Mouse (Mus musculus): ENCODE measurements at regions not wholly inside any gene's neighbourhood (a gene's known extent, or its start where the extent isn't known, plus 50 kb on each side); places are given as distances from the start of the nearest gene placed in this dataset.

DNA sequence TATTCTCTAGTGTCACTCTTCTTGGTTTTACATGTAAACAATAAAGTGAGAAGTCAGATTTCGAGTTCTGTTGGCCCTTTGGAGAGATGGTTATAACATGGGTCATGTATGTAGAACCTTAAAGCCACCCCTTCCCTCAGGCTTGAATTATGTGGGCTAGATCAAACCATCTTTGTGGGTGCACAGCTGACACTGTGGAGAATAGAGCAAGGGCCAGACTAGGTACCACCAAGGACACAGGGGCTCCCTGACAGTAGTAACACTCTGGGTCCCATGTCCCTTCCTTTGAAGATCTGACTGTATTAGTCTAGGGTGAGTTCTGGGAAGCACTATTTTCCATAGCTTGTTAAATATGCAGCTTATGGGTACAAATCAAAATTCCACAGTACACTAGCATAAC, 156.2 kb downstream of the Fam124b start:
- Histone ChIP-seq H3K9ac (no peak overlapping the region), H3K4me2 (no peak overlapping the region), H3K4me1 (peaks cover 3% of the 10 kb centered on the region; the same call in 1 of the 2 replicates), H3K4me3 (no peak overlapping the region), H3K9me3 (no peaks in the 10 kb centered on the region), H3K27ac (no peak overlapping the region; the same call in 1 of the 2 replicates), H3K36me3 (replicated peaks) (no peaks in the 10 kb centered on the region), H3K27me3 (replicated peaks) (no peaks in the 10 kb centered on the region)
- 69% methylated on average over 1 of the region's 1 CpGs for WGBS
- ATAC-seq (replicated peaks) = peak; percentile 58

GRCm38 (mm10) chr1:80061632-80062031, 156.6 kb downstream of the Fam124b start:
- WGBS = 61% methylated on average over 7 of the region's 7 CpGs
- ATAC-seq (replicated peaks) = peak; percentile 77
- Histone ChIP-seq H3K4me2 (no peak overlapping the region), H3K27ac (no peak overlapping the region; the same call in 1 of the 2 replicates), H3K9me3 (no peaks in the 10 kb centered on the region), H3K27me3 (replicated peaks) (no peaks in the 10 kb centered on the region), H3K4me3 (no peak overlapping the region), H3K4me1 (peaks cover 3% of the 10 kb centered on the region; the same call in 1 of the 2 replicates), H3K9ac (no peak overlapping the region), H3K36me3 (replicated peaks) (no peaks in the 10 kb centered on the region)

DNA sequence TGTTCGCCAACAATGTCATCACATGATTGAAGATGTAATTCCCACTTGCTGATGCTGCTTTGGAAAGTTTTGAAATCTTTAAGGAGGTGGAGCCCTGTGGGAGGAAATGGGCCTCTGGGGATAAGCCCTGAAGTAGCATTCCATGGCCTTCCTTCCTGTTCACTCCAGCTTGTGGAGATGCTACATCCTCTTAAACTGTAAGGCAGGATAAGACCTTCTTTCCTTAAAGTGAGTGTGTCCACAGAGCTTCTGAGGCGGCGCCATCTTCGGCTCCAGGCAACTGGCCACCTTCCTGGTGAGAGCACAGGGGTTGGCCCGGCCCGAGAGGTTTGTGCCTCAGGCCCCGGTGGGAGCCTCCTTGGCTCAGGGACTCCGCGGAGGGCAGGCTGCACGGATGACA, 173.1 kb downstream of the Fam124b start:
- Histone ChIP-seq H3K9ac (no peak overlapping the region), H3K9me3 (no peaks in the 10 kb centered on the region), H3K27me3 (replicated peaks) (no peaks in the 10 kb centered on the region), H3K4me1 (no peaks in the 10 kb centered on the region), H3K36me3 (replicated peaks) (no peaks in the 10 kb centered on the region), H3K4me3 (no peak overlapping the region), H3K27ac (no peak overlapping the region), H3K4me2 (no peak overlapping the region)
- ATAC-seq (replicated peaks) = no peak
- WGBS = 90% methylated on average over 10 of the region's 10 CpGs

GRCm38 (mm10) chr1:80040409-80040808, 177.9 kb downstream of the Fam124b start:
- H3K9ac ChIP-seq = no peak overlapping the region
- H3K27me3 ChIP-seq (replicated peaks) = no peaks in the 10 kb centered on the region
- H3K4me1 ChIP-seq = no peaks in the 10 kb centered on the region
- WGBS = 91% methylated on average over 3 of the region's 3 CpGs
- 0 out of 2 replicates have a peak, but pooled peaks have one; percentile 39 for ATAC-seq (replicated peaks)
- no peak overlapping the region for H3K4me3 ChIP-seq
- H3K27ac ChIP-seq = no peak overlapping the region
- no peak overlapping the region for H3K4me2 ChIP-seq
- no peaks in the 10 kb centered on the region for H3K36me3 ChIP-seq (replicated peaks)
- no peaks in the 10 kb centered on the region for H3K9me3 ChIP-seq

- H3K9ac ChIP-seq = no peak overlapping the region
- no peaks in the 10 kb centered on the region for H3K9me3 ChIP-seq
- no peak overlapping the region for H3K4me2 ChIP-seq
- no peak overlapping the region for H3K4me3 ChIP-seq
- WGBS = 66% methylated on average over 3 of the region's 3 CpGs
- no peaks in the 10 kb centered on the region for H3K36me3 ChIP-seq (replicated peaks)
- H3K4me1 ChIP-seq = no peaks in the 10 kb centered on the region
- ATAC-seq (replicated peaks) = no peak
- H3K27me3 ChIP-seq (replicated peaks) = no peaks in the 10 kb centered on the region
- H3K27ac ChIP-seq = no peak overlapping the region
Observed at GRCm38 (mm10) chr1:80039891-80040290, 178.4 kb downstream of the Fam124b start.

DNA sequence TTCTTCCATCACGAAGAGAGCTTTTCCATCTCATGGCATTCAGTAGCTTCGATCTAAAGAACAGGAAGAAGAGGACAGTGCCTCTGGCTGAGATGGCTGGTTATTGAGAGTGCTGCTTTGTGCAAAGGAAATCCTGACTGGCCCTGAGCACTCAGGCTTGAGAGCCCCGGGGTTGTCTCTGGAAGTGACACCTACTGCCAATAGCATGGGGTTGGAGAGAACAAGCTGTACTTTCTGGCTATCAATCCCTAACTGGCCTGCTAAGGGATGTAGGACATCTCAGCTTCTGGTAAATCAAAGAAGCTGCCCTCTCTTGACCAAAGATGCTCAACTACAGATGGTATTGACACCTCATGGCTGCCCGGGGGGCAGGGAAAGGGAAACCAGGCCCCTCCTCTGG, 178.2 kb upstream of the Serpine2 start:
- no peaks in the 10 kb centered on the region for H3K27me3 ChIP-seq (replicated peaks)
- 87% methylated on average over 4 of the region's 4 CpGs for WGBS
- H3K4me2 ChIP-seq = no peak overlapping the region
- no peaks in the 10 kb centered on the region for H3K9me3 ChIP-seq
- no peak overlapping the region for H3K27ac ChIP-seq
- no peak overlapping the region for H3K4me3 ChIP-seq
- H3K4me1 ChIP-seq = no peaks in the 10 kb centered on the region
- no peaks in the 10 kb centered on the region for H3K36me3 ChIP-seq (replicated peaks)
- no peak for ATAC-seq (replicated peaks)
- no peak overlapping the region for H3K9ac ChIP-seq

- H3K36me3 ChIP-seq (replicated peaks) = no peaks in the 10 kb centered on the region
- no peak overlapping the region for H3K4me3 ChIP-seq
- ATAC-seq (replicated peaks) = no peak
Observed at GRCm38 (mm10) chr1:80038059-80038458, 177.1 kb upstream of the Serpine2 start.

DNA sequence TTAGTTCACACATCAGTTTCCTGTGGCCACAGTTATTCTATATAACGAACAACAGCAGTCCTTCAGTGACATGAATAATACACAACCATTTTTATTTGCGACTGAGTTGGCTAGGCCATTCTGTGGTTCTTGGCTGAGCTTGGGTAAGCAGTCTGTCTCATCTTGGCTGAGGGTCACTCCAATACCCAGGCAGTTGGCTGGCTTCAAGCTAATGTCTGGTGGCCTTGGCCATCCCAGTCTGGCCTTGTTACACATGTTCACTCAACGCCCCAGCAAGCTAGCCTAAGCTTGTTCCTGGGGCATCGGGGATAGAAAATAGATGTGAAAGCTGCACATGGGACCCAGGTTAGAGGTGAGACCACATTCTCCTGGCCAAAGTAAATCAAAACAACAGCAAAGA, 175.5 kb upstream of the Serpine2 start:
- Histone ChIP-seq H3K4me2 (no peak overlapping the region), H3K4me3 (no peak overlapping the region), H3K27ac (no peak overlapping the region), H3K36me3 (replicated peaks) (no peaks in the 10 kb centered on the region), H3K9me3 (no peaks in the 10 kb centered on the region), H3K27me3 (replicated peaks) (no peaks in the 10 kb centered on the region), H3K4me1 (peaks cover 16% of the 10 kb centered on the region), H3K9ac (no peak overlapping the region)
- 93% methylated on average over 4 of the region's 4 CpGs for WGBS
- no peak for ATAC-seq (replicated peaks)

More at GRCm38 (mm10) chr1:80038059-80038458, 177.1 kb upstream of the Serpine2 start:
- Histone ChIP-seq H3K9me3 (no peaks in the 10 kb centered on the region), H3K27ac (no peak overlapping the region), H3K4me2 (no peak overlapping the region), H3K4me1 (peaks cover 7% of the 10 kb centered on the region), H3K9ac (no peak overlapping the region), H3K27me3 (replicated peaks) (no peaks in the 10 kb centered on the region)

GRCm38 (mm10) chr1:80033522-80033921, 172.5 kb upstream of the Serpine2 start:
- 37% methylated on average over 6 of the region's 6 CpGs for WGBS
- Histone ChIP-seq H3K4me3 (no peak overlapping the region), H3K9me3 (no peaks in the 10 kb centered on the region), H3K9ac (no peak overlapping the region), H3K27me3 (replicated peaks) (no peaks in the 10 kb centered on the region), H3K27ac (no peak overlapping the region), H3K36me3 (replicated peaks) (no peaks in the 10 kb centered on the region), H3K4me1 (peaks cover 16% of the 10 kb centered on the region), H3K4me2 (no peak overlapping the region)
- ATAC-seq (replicated peaks) = 0 out of 2 replicates have a peak, but pooled peaks have one; percentile 24

DNA sequence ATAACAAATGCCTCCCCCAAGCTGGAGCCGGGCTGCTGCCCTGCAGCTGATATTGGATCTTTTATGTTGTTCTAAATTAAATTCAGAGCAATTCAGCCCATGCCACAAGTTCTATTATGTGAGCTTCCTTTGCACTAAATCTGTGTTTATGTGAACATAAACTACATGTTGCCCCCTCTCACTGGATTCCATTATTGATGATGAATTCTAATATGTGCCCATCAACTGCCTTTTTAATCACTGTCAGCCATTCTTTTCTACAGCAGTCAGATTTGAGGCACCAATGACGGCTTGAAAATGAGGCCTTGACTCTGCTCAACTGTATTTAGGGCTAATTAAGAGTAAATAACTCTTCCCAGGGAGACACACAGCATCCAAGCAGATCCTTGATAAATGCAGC, 172.1 kb upstream of the Serpine2 start:
- Histone ChIP-seq H3K4me2 (no peak overlapping the region), H3K9ac (no peak overlapping the region), H3K4me1 (peaks cover 16% of the 10 kb centered on the region), H3K27me3 (replicated peaks) (no peaks in the 10 kb centered on the region), H3K36me3 (replicated peaks) (no peaks in the 10 kb centered on the region), H3K4me3 (no peak overlapping the region), H3K9me3 (no peaks in the 10 kb centered on the region), H3K27ac (no peak overlapping the region)
- 0 out of 2 replicates have a peak, but pooled peaks have one; percentile 11 for ATAC-seq (replicated peaks)
- WGBS = 14% methylated on average over 2 of the region's 2 CpGs

- no peak overlapping the region for H3K4me2 ChIP-seq
- H3K4me1 ChIP-seq = peaks cover 16% of the 10 kb centered on the region
- H3K9ac ChIP-seq = no peak overlapping the region
- H3K9me3 ChIP-seq = no peaks in the 10 kb centered on the region
- H3K4me3 ChIP-seq = no peak overlapping the region
- no peak overlapping the region for H3K27ac ChIP-seq
- ATAC-seq (replicated peaks) = no peak
- H3K27me3 ChIP-seq (replicated peaks) = no peaks in the 10 kb centered on the region
- H3K36me3 ChIP-seq (replicated peaks) = no peaks in the 10 kb centered on the region
Observed at GRCm38 (mm10) chr1:80032464-80032863, 171.5 kb upstream of the Serpine2 start.

- no peak for ATAC-seq (replicated peaks)
- Histone ChIP-seq H3K36me3 (replicated peaks) (no peaks in the 10 kb centered on the region), H3K9me3 (no peaks in the 10 kb centered on the region), H3K27ac (no peak overlapping the region), H3K4me2 (no peak overlapping the region), H3K27me3 (replicated peaks) (no peaks in the 10 kb centered on the region), H3K9ac (no peak overlapping the region), H3K4me3 (no peak overlapping the region), H3K4me1 (peaks cover 16% of the 10 kb centered on the region)
- WGBS = 83% methylated on average over 1 of the region's 1 CpGs
Observed at GRCm38 (mm10) chr1:80030635-80031034, 169.7 kb upstream of the Serpine2 start.

GRCm38 (mm10) chr1:80030224-80030623, 169.2 kb upstream of the Serpine2 start:
- Histone ChIP-seq H3K4me3 (no peak overlapping the region), H3K4me2 (no peak overlapping the region), H3K9me3 (no peaks in the 10 kb centered on the region), H3K4me1 (peaks cover 16% of the 10 kb centered on the region), H3K36me3 (replicated peaks) (no peaks in the 10 kb centered on the region), H3K9ac (no peak overlapping the region), H3K27ac (no peak overlapping the region), H3K27me3 (replicated peaks) (no peaks in the 10 kb centered on the region)
- peak; percentile 52 for ATAC-seq (replicated peaks)
- WGBS = 79% methylated on average over 3 of the region's 3 CpGs

Measured in midbrain, embryonic 15.5 days (tissue).